Mouse (Mus musculus): ENCODE results near the gene Hoxc8. TPM values are rescaled to one million over a fixed set of nuclear protein-coding genes. Genes with fewer than 3 reads are reported as not detected.

Hoxc8 gene
- polyA plus RNA-seq, 1 experiment from 2014 or later, result not detected

GRCm38 (mm10) chr15:103018636-103019035 lies 28.2 kb downstream of the Hoxc8 start, which contains the start of gene Hoxc4:
Gene Hoxc4 (plus strand): TSS chr15:103018934.
- WGBS, result 19% methylated on average over 9 of the region's 9 CpGs

GRCm38 (mm10) chr15:103020899-103021418 lies 30.6 kb downstream of the Hoxc8 start:
- under 1% methylated on average over 8 of the region's 8 CpGs for WGBS
- H3K4me1 ChIP-seq (ENCODE audit: control insufficient read depth, insufficient read depth, low read length), result no peaks in the 10 kb centered on the region
- H3K4me2 ChIP-seq (ENCODE audit: low read depth, low read length), result no peak overlapping the region

More at GRCm38 (mm10) chr15:103018636-103019035, 28.2 kb downstream of the Hoxc8 start, which contains the start of gene Hoxc4:
- peaks cover 96% of the 10 kb centered on the region for H3K27me3 ChIP-seq (ENCODE audit: control insufficient read depth, insufficient read depth, low read length)
- no peaks in the 10 kb centered on the region for H3K9me3 ChIP-seq (replicated peaks; ENCODE audit: control insufficient read depth, low read length)
- no peak within 1 kb of the TSS for H3K4me3 ChIP-seq (ENCODE audit: low read length)
- H3K4me1 ChIP-seq (ENCODE audit: control insufficient read depth, insufficient read depth, low read length), result no peaks in the 10 kb centered on the region; the same call in 1 of the 2 replicates
- no peak for ATAC-seq (replicated peaks; ENCODE audit: extremely low read depth, insufficient read depth, low FRiP score)
- H3K9ac ChIP-seq (ENCODE audit: low read length), result no peak within 1 kb of the TSS
- no peak within 1 kb of the TSS for H3K27ac ChIP-seq (ENCODE audit: low read length)
- H3K4me2 ChIP-seq (ENCODE audit: low read depth, low read length), result no peak within 1 kb of the TSS
- H3K36me3 ChIP-seq (ENCODE audit: control insufficient read depth, insufficient read depth), result no peaks in the 10 kb centered on the region

DNA sequence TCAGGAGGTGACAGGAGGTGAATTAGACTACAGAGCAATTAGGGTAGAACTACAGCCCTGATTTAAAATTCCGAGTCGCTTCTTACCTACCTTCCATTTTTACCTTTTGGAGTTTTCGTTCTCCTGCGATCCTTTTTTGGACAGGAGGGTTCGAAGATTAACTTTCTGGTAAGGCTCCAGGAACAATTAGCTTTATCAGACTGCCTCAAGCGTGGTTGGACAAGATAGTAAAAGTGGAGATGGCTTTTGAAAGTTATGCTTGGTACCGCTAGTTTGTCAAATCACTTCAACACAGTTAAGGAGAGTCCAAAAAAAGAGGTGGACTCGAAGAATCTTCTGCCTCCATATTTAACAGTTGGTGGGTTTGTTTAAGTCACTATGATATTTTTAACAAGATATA lies 31.1 kb downstream of the Hoxc8 start:
- Histone ChIP-seq H3K36me3 (ENCODE audit: control insufficient read depth, insufficient read depth) (no peaks in the 10 kb centered on the region), H3K4me2 (ENCODE audit: low read depth, low read length) (no peak overlapping the region), H3K4me1 (ENCODE audit: control insufficient read depth, insufficient read depth, low read length) (no peaks in the 10 kb centered on the region), H3K27me3 (ENCODE audit: control insufficient read depth, insufficient read depth, low read length) (peaks cover 95% of the 10 kb centered on the region), H3K27ac (ENCODE audit: low read length) (no peak overlapping the region), H3K9me3 (replicated peaks; ENCODE audit: control insufficient read depth, low read length) (no peaks in the 10 kb centered on the region), H3K4me3 (ENCODE audit: low read length) (no peak overlapping the region), H3K9ac (ENCODE audit: low read length) (no peak overlapping the region)
- no peak for ATAC-seq (replicated peaks; ENCODE audit: extremely low read depth, insufficient read depth, low FRiP score)
- WGBS, result 6% methylated on average over 8 of the region's 8 CpGs

More at GRCm38 (mm10) chr15:103020899-103021418, 30.6 kb downstream of the Hoxc8 start:
- Histone ChIP-seq H3K27ac (ENCODE audit: low read length) (no peak overlapping the region), H3K9me3 (replicated peaks; ENCODE audit: control insufficient read depth, low read length) (no peaks in the 10 kb centered on the region), H3K9ac (ENCODE audit: low read length) (no peak overlapping the region), H3K36me3 (ENCODE audit: control insufficient read depth, insufficient read depth) (no peaks in the 10 kb centered on the region), H3K4me3 (ENCODE audit: low read length) (no peak overlapping the region), H3K27me3 (ENCODE audit: control insufficient read depth, insufficient read depth, low read length) (peaks cover 95% of the 10 kb centered on the region)
- no peak for ATAC-seq (replicated peaks; ENCODE audit: extremely low read depth, insufficient read depth, low FRiP score)

GRCm38 (mm10) chr15:103024131-103024530 lies 33.7 kb downstream of the Hoxc8 start:
- 2% methylated on average over 2 of the region's 2 CpGs for WGBS

GRCm38 (mm10) chr15:103027266-103028235 lies 37.1 kb downstream of the Hoxc8 start:
- no peak for ATAC-seq (replicated peaks; ENCODE audit: extremely low read depth, insufficient read depth, low FRiP score)
- no peak overlapping the region for H3K4me3 ChIP-seq (ENCODE audit: low read length)
- H3K4me2 ChIP-seq (ENCODE audit: low read depth, low read length), result no peak overlapping the region

More at GRCm38 (mm10) chr15:103024131-103024530, 33.7 kb downstream of the Hoxc8 start:
- Histone ChIP-seq H3K4me2 (ENCODE audit: low read depth, low read length) (no peak overlapping the region), H3K4me1 (ENCODE audit: control insufficient read depth, insufficient read depth, low read length) (no peaks in the 10 kb centered on the region), H3K4me3 (ENCODE audit: low read length) (no peak overlapping the region), H3K27ac (ENCODE audit: low read length) (no peak overlapping the region), H3K27me3 (ENCODE audit: control insufficient read depth, insufficient read depth, low read length) (peaks cover 95% of the 10 kb centered on the region), H3K9ac (ENCODE audit: low read length) (no peak overlapping the region), H3K36me3 (ENCODE audit: control insufficient read depth, insufficient read depth) (no peaks in the 10 kb centered on the region), H3K9me3 (replicated peaks; ENCODE audit: control insufficient read depth, low read length) (no peaks in the 10 kb centered on the region)
- no peak for ATAC-seq (replicated peaks; ENCODE audit: extremely low read depth, insufficient read depth, low FRiP score)

GRCm38 (mm10) chr15:103028916-103029512 lies 38.6 kb downstream of the Hoxc8 start:
- no peaks in the 10 kb centered on the region for H3K36me3 ChIP-seq (ENCODE audit: control insufficient read depth, insufficient read depth)
- H3K9me3 ChIP-seq (replicated peaks; ENCODE audit: control insufficient read depth, low read length), result no peaks in the 10 kb centered on the region
- no peak overlapping the region for H3K4me3 ChIP-seq (ENCODE audit: low read length)
- H3K4me1 ChIP-seq (ENCODE audit: control insufficient read depth, insufficient read depth, low read length), result no peaks in the 10 kb centered on the region
- WGBS, result 21% methylated on average over 9 of the region's 9 CpGs
- peaks cover 89% of the 10 kb centered on the region for H3K27me3 ChIP-seq (ENCODE audit: control insufficient read depth, insufficient read depth, low read length)
- no peak overlapping the region for H3K4me2 ChIP-seq (ENCODE audit: low read depth, low read length)
- no peak overlapping the region for H3K9ac ChIP-seq (ENCODE audit: low read length)
- H3K27ac ChIP-seq (ENCODE audit: low read length), result no peak overlapping the region
- ATAC-seq (replicated peaks; ENCODE audit: extremely low read depth, insufficient read depth, low FRiP score), result no peak

More at GRCm38 (mm10) chr15:103027266-103028235, 37.1 kb downstream of the Hoxc8 start:
- 3% methylated on average over 43 of the region's 43 CpGs for WGBS
- no peak overlapping the region for H3K9ac ChIP-seq (ENCODE audit: low read length)
- no peaks in the 10 kb centered on the region for H3K9me3 ChIP-seq (replicated peaks; ENCODE audit: control insufficient read depth, low read length)
- H3K36me3 ChIP-seq (ENCODE audit: control insufficient read depth, insufficient read depth), result no peaks in the 10 kb centered on the region
- no peaks in the 10 kb centered on the region for H3K4me1 ChIP-seq (ENCODE audit: control insufficient read depth, insufficient read depth, low read length)
- no peak overlapping the region for H3K27ac ChIP-seq (ENCODE audit: low read length)
- peaks cover 87% of the 10 kb centered on the region for H3K27me3 ChIP-seq (ENCODE audit: control insufficient read depth, insufficient read depth, low read length)

DNA sequence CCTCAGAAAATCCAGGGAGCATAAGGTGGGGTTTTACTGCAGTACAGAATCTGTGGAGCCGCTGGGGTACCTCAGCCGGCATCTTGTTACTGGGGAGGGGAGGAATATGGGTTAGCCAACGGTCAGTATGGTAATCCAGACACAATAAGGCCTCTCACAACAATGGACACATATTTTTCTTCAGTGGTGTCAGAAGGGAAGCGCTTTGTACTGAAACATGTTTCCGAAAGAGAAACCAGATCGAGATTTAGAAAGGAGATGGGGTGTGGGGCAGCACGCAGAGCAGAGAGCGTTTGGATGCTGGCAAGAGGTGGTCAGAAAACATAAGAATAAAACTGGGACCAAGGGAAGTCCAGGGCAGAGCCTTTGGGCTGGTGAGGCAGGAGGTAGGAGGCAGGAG lies 39.7 kb downstream of the Hoxc8 start:
- H3K4me3 ChIP-seq (ENCODE audit: low read length), result no peak overlapping the region
- H3K9me3 ChIP-seq (replicated peaks; ENCODE audit: control insufficient read depth, low read length), result no peaks in the 10 kb centered on the region
- H3K36me3 ChIP-seq (ENCODE audit: control insufficient read depth, insufficient read depth), result no peaks in the 10 kb centered on the region
- no peak overlapping the region for H3K27ac ChIP-seq (ENCODE audit: low read length)
- H3K4me2 ChIP-seq (ENCODE audit: low read depth, low read length), result no peak overlapping the region
- ATAC-seq (replicated peaks; ENCODE audit: extremely low read depth, insufficient read depth, low FRiP score), result no peak
- peaks cover 89% of the 10 kb centered on the region for H3K27me3 ChIP-seq (ENCODE audit: control insufficient read depth, insufficient read depth, low read length)
- H3K9ac ChIP-seq (ENCODE audit: low read length), result no peak overlapping the region
- 9% methylated on average over 8 of the region's 8 CpGs for WGBS
- H3K4me1 ChIP-seq (ENCODE audit: control insufficient read depth, insufficient read depth, low read length), result no peaks in the 10 kb centered on the region

- Histone ChIP-seq H3K9me3 (replicated peaks; ENCODE audit: control insufficient read depth, low read length) (no peaks in the 10 kb centered on the region), H3K36me3 (ENCODE audit: control insufficient read depth, insufficient read depth) (no peaks in the 10 kb centered on the region), H3K27me3 (ENCODE audit: control insufficient read depth, insufficient read depth, low read length) (peaks cover 90% of the 10 kb centered on the region), H3K4me2 (ENCODE audit: low read depth, low read length) (no peak overlapping the region), H3K9ac (ENCODE audit: low read length) (no peak overlapping the region), H3K4me3 (ENCODE audit: low read length) (no peak overlapping the region), H3K4me1 (ENCODE audit: control insufficient read depth, insufficient read depth, low read length) (no peaks in the 10 kb centered on the region), H3K27ac (ENCODE audit: low read length) (no peak overlapping the region)
- ATAC-seq (replicated peaks; ENCODE audit: extremely low read depth, insufficient read depth, low FRiP score), result no peak
- WGBS, result 0% methylated on average over 1 of the region's 3 CpGs
These were observed 41.8 kb downstream of the Hoxc8 start for GRCm38 (mm10) chr15:103032167-103032566.

Data from heart, embryonic 16.5 days (tissue).